Mouse (Mus musculus) limb, embryonic 11.5 days (tissue): ENCODE results near the gene Mmp28. TPM values are rescaled to one million over a fixed set of nuclear protein-coding genes. Genes with fewer than 3 reads are reported as not detected.

ENCODE experiments used
- polyA plus RNA-seq: library from polyadenylated mRNA; unstranded; fragments of >200 nt; fragmentation: Nextera tagmentation; extraction: Ambion mirVana; gene quantifications from 2 replicates; pipeline ENCODE4 v1.2.1, GENCODE M21; 2014

Gene Mmp28
- polyA plus RNA-seq, 1 experiment from 2014 or later: 2.9 TPM

Other genes with a start within 250 kb of the Mmp28 start
- gene Slfn14, start 176.3 kb downstream of the Mmp28 start, polyA plus RNA-seq: 0.52 and 0.53 TPM in 2 replicates
- gene Ap2b1, start 164.0 kb downstream of the Mmp28 start, polyA plus RNA-seq: 72.1 and 78.9 TPM in 2 replicates
- 13.2 and 15.6 TPM in 2 replicates for gene Pex12, start 160.5 kb downstream of the Mmp28 start, polyA plus RNA-seq
- gene Rasl10b, start 53.9 kb downstream of the Mmp28 start, polyA plus RNA-seq: 0.88 and 1.3 TPM in 2 replicates
- gene Gas2l2, start 33.6 kb downstream of the Mmp28 start, polyA plus RNA-seq: not detected in 2 replicates
- gene 1700020L24Rik, start 25.4 kb downstream of the Mmp28 start, polyA plus RNA-seq: 0.55 TPM in 1 of 2 replicates, not detected in the other
- gene Taf15, start 10.0 kb upstream of the Mmp28 start, polyA plus RNA-seq: 11.3 and 13.3 TPM in 2 replicates
- gene Heatr9, start 59.1 kb upstream of the Mmp28 start, polyA plus RNA-seq: not detected in 2 replicates
- gene Ccl5, start 67.4 kb upstream of the Mmp28 start, polyA plus RNA-seq: not detected in 2 replicates
- gene Ccl9, start 115.6 kb upstream of the Mmp28 start, polyA plus RNA-seq: 0.56 and 0.94 TPM in 2 replicates
- gene Ccl6, start 130.0 kb upstream of the Mmp28 start, polyA plus RNA-seq: 0.62 and 1.1 TPM in 2 replicates
- gene Rpl9-ps1, start 182.6 kb upstream of the Mmp28 start, polyA plus RNA-seq: not detected in 2 replicates
- gene Ccl3, start 186.3 kb upstream of the Mmp28 start, polyA plus RNA-seq: 0.20 and 0.34 TPM in 2 replicates
- 0.48 TPM in 1 of 2 replicates, not detected in the other for gene Ccl4, start 199.5 kb upstream of the Mmp28 start, polyA plus RNA-seq
- gene Wfdc17, start 240.9 kb upstream of the Mmp28 start, polyA plus RNA-seq: 0.67 TPM in 1 of 2 replicates, not detected in the other
- gene Wfdc18, start 245.9 kb upstream of the Mmp28 start, polyA plus RNA-seq: not detected in 2 replicates